ENCODE assay signal across 8 mouse cellular contexts in genomic region chr13:118715066-118716018, GRCm38 (mm10). TPM values are rescaled to one million over a fixed set of nuclear protein-coding genes. Genes with fewer than 3 reads are reported as not detected.
DNase-seq lines count a peak whose midpoint lies in the region; ATAC-seq and TF ChIP-seq lines count a peak whose summit lies in the region.

No protein-coding gene starts in this region.

- under 1% methylated on average over 31 of the region's 31 CpGs for WGBS in heart, embryonic 11.5 days (ENCODE audit: insufficient replicate concordance)
- WGBS in forebrain, postnatal 0 days = 2% methylated on average over 31 of the region's 31 CpGs
- WGBS in midbrain, embryonic 11.5 days = 7% methylated on average over 31 of the region's 31 CpGs

- no peak for TF ChIP-seq CTCF in forebrain, postnatal 0 days (IDR thresholded peaks at IDR 0.05; ENCODE audit: low read depth)

- no peak for DNase-seq in heart, postnatal 10 days
- DNase-seq in ZHBTc4 (ENCODE audit: low read depth, low spot score) = peak; percentile 44
- DNase-seq in forebrain, postnatal 0 days = peak; percentile 25
- DNase-seq in kidney, postnatal 14 days = peak; percentile 3
- peak; percentile 97 for DNase-seq in midbrain, embryonic 11.5 days (ENCODE audit: low spot score, missing footprints)
- DNase-seq in thymus, postnatal 4 days = no peak

- no peaks in the 10 kb centered on the region for H3K36me3 ChIP-seq in heart, embryonic 11.5 days (ENCODE audit: control insufficient read depth, insufficient read depth, low read length)
- H3K36me3 ChIP-seq in forebrain, postnatal 0 days (ENCODE audit: insufficient read depth) = no peaks in the 10 kb centered on the region
- no peaks in the 10 kb centered on the region for H3K36me3 ChIP-seq in midbrain, embryonic 11.5 days (ENCODE audit: control insufficient read depth, insufficient read depth, low read length)

- H3K4me2 ChIP-seq in heart, embryonic 11.5 days = peak overlapping the region; percentile 73
- peak overlapping the region; percentile 96 for H3K4me2 ChIP-seq in forebrain, postnatal 0 days (ENCODE audit: low read depth)
- H3K4me2 ChIP-seq in midbrain, embryonic 11.5 days = peak overlapping the region; percentile 70

- H3K27ac ChIP-seq in heart, embryonic 11.5 days (ENCODE audit: low read depth, low read length) = no peak overlapping the region
- no peak overlapping the region for H3K27ac ChIP-seq in forebrain, postnatal 0 days (ENCODE audit: low read depth, low read length)
- no peak overlapping the region for H3K27ac ChIP-seq in midbrain, embryonic 11.5 days (ENCODE audit: low read depth, low read length)

- no peaks in the 10 kb centered on the region for H3K9me3 ChIP-seq in heart, embryonic 11.5 days (replicated peaks; ENCODE audit: control insufficient read depth, low read length)
- H3K9me3 ChIP-seq in forebrain, postnatal 0 days (ENCODE audit: low read length) = no peaks in the 10 kb centered on the region
- H3K9me3 ChIP-seq in midbrain, embryonic 11.5 days (ENCODE audit: control insufficient read depth, low read length) = no peaks in the 10 kb centered on the region

- ATAC-seq in heart, embryonic 11.5 days (replicated peaks; ENCODE audit: insufficient number of reproducible peaks, low FRiP score, low TSS enrichment) = peak; percentile 40; the same call in 1 of the 2 replicates
- ATAC-seq in forebrain, postnatal 0 days = peak; percentile 44
- ATAC-seq in midbrain, embryonic 11.5 days (ENCODE audit: low FRiP score) = peak; percentile 54
- no peak for ATAC-seq in monocyte, adult 5-6 weeks (replicated peaks; ENCODE audit: insufficient number of reproducible peaks, low FRiP score, low TSS enrichment, poor library complexity, severe bottlenecking)

- peak overlapping the region; percentile 48 for H3K4me3 ChIP-seq in heart, embryonic 11.5 days (ENCODE audit: low read depth, low read length)
- H3K4me3 ChIP-seq in forebrain, postnatal 0 days (ENCODE audit: low read depth, low read length) = peak overlapping the region; percentile 54
- H3K4me3 ChIP-seq in midbrain, embryonic 11.5 days (ENCODE audit: low read depth, low read length) = peak overlapping the region; percentile 49

- H3K9ac ChIP-seq in heart, embryonic 11.5 days (ENCODE audit: low read depth, low read length) = peak overlapping the region; percentile 16; the same call in 1 of the 2 replicates
- H3K9ac ChIP-seq in forebrain, postnatal 0 days = peak overlapping the region; percentile 29
- peak overlapping the region; percentile 33 for H3K9ac ChIP-seq in midbrain, embryonic 11.5 days (ENCODE audit: low read length)

- intact Hi-C loops in heart, postnatal 10 days (cut with DNase I) = no loop called here

- H3K27me3 ChIP-seq in heart, embryonic 11.5 days (ENCODE audit: control insufficient read depth, insufficient read depth, low read length) = peaks cover 12% of the 10 kb centered on the region; the same call in 1 of the 2 replicates
- H3K27me3 ChIP-seq in forebrain, postnatal 0 days (ENCODE audit: insufficient read depth, low read length) = peaks cover 13% of the 10 kb centered on the region; the same call in 1 of the 2 replicates
- peaks cover 15% of the 10 kb centered on the region for H3K27me3 ChIP-seq in midbrain, embryonic 11.5 days (ENCODE audit: control insufficient read depth, insufficient read depth, low read length)

- 0 out of 2 replicates have a peak, but pooled peaks cover 2% of the 10 kb centered on the region for H3K4me1 ChIP-seq in heart, embryonic 11.5 days (ENCODE audit: control insufficient read depth, insufficient read depth, low read length)
- peaks cover 6% of the 10 kb centered on the region; the same call in 1 of the 2 replicates for H3K4me1 ChIP-seq in forebrain, postnatal 0 days (ENCODE audit: insufficient read depth)
- peaks cover 15% of the 10 kb centered on the region for H3K4me1 ChIP-seq in midbrain, embryonic 11.5 days (ENCODE audit: control insufficient read depth, insufficient read depth, low read length)

RNA-seq across cellular contexts. Expression of gene Fgf10, which starts 45.8 kb away (rescaled TPM):
- 1.1 TPM in 2 replicates for polyA plus RNA-seq in heart, embryonic 11.5 days (2014; fragmentation: Nextera tagmentation; extraction: Ambion mirVana)
- total RNA-seq in heart, postnatal 10 days (2021) = under 1 TPM; 0.27 to 0.43 TPM
- 1.3 TPM in 2 replicates for total RNA-seq in forebrain, postnatal 0 days (2014; rRNA removed)
- 2.0 and 2.5 TPM in 2 replicates for polyA plus RNA-seq in forebrain, postnatal 0 days (2015; fragmentation: Nextera tagmentation; extraction: Ambion mirVana)
- polyA plus RNA-seq in midbrain, embryonic 11.5 days (2014; fragmentation: Nextera tagmentation; extraction: Ambion mirVana) = 0.54 and 0.55 TPM in 2 replicates
- not detected in 3 replicates for total RNA-seq in monocyte, adult 5-6 weeks (2017)

Comparison
In these comparisons a context has a peak if more than half of its experiments do, and no peak if none do; other contexts are left out.
1. DNase-seq: peak in ZHBTc4 (single experiment), forebrain, postnatal 0 days (single experiment), kidney, postnatal 14 days (single experiment) and midbrain, embryonic 11.5 days (single experiment); none in heart, postnatal 10 days (0 of 2) and thymus, postnatal 4 days (single experiment).
2. Peak in every context shown above with its lines, with median percentiles within 50 percentile points of each other: H3K4me2 ChIP-seq, H3K4me3 ChIP-seq and H3K9ac ChIP-seq.